Mouse (Mus musculus) ES-Bruce4 (cell line): ENCODE measurements around the gene Rnps1.

Experiments
- CTCF ChIP-seq: IDR thresholded peaks from one replicate; pipeline ENCODE4 v1.8.1; 2011; ENCODE audit warnings: low read depth, low read length
- POLR2A ChIP-seq: IDR thresholded peaks from one replicate; pipeline ENCODE4 v1.8.1; 2011; ENCODE audit warnings: low read length; ENCODE audit not compliant: insufficient read depth

DNA sequence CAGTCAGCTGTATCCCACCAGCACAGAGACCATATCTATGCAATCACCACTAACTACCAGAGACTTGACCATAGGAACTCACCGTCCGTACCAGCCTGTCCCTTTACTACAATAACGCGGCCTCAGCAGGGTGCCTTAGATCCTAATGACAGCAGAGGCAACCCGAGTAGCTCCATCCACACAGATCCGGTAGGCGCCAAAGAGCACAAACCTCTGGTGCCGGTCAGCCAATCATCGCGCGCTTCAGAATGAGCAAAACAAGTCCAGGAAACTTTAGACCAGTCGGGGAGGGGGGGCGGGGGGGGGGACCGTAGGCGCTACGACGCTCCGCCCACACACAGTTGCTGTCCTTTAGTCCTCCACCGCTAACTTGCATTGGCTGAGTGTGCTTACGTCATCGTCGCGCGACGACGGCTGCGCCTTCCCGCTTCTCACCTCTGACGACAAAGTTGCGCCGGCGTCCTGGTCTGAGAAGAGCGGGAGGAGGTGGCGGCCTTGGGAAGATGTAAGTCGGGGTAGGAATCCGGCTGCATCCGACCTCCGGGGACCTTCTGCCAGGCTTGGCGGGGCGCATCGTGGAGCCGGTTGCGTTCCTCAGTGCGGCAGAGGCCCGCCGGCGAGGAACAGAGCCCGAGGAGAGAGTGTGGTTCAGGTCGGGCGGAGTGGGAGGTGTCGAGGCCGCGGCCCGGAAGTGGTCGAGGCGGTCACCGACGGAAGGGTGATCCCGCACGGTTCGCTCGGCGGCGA lies at the start of gene Rnps1:
- TF ChIP-seq CTCF = no peak
- TF ChIP-seq POLR2A = peak; percentile 87
